Mouse (Mus musculus) gastrocnemius, adult 2 months (tissue): ENCODE measurements at regions not wholly inside any gene's neighbourhood (a gene's known extent, or its start where the extent isn't known, plus 50 kb on each side); places are given as distances from the start of the nearest gene placed in this dataset.

ENCODE experiments used
- DNase-seq: peaks from one replicate; pipeline ENCODE4 v3.0.0; 2022
- H3K27ac ChIP-seq: fragments of 200-600 bp; 2 replicates; pipeline ENCODE4 v1.8.1; 2022; ENCODE audit warnings: mild to moderate bottlenecking
- H3K4me3 ChIP-seq: fragments of 200-600 bp; 2 replicates; pipeline ENCODE4 v1.8.1; 2022; ENCODE audit warnings: mild to moderate bottlenecking, moderate library complexity
- CTCF ChIP-seq: fragments of 200-600 bp; IDR thresholded peaks from 2 replicates; pipeline ENCODE4 v1.8.1; 2022; ENCODE audit warnings: antibody characterized with exemption, mild to moderate bottlenecking, moderate library complexity
- intact Hi-C: fragments of 180-260 bp; cut with DNase I; formaldehyde crosslinking; loops from one replicate; pipeline ENCODE4 v1.15.1; 2025

GRCm38 (mm10) chr7:76164735-76165630 lies 64.7 kb upstream of the Agbl1 start:
- intact Hi-C loops: no loop called here
- Histone ChIP-seq H3K27ac (no peak overlapping the region), H3K4me3 (no peak overlapping the region)
- TF ChIP-seq CTCF: no peak
- no peak for DNase-seq

- Histone ChIP-seq H3K4me3 (no peak overlapping the region), H3K27ac (no peak overlapping the region)
- TF ChIP-seq CTCF: no peak
- intact Hi-C loops: no loop called here
- no peak for DNase-seq
Observed at GRCm38 (mm10) chr7:76170481-76170880, 59.2 kb upstream of the Agbl1 start.

- Histone ChIP-seq H3K4me3 (no peak overlapping the region), H3K27ac (no peak overlapping the region)
- DNase-seq: no peak
- no peak for TF ChIP-seq CTCF
- intact Hi-C loops: no loop called here
Observed at GRCm38 (mm10) chr7:76176235-76176634, 53.5 kb upstream of the Agbl1 start.

GRCm38 (mm10) chr7:76177420-76177819 lies 52.3 kb upstream of the Agbl1 start:
- peak; percentile 21 for DNase-seq
- Histone ChIP-seq H3K27ac (peak overlapping the region; percentile 38; the same call in 1 of the 2 replicates), H3K4me3 (no peak overlapping the region)
- intact Hi-C loops: no loop called here
- TF ChIP-seq CTCF: no peak
